Mouse (Mus musculus): ENCODE measurements around the gene Rassf5.
"Not testable (repeated sequence)": the region's sequence is repeated elsewhere in the genome, so short reads cannot be mapped to it uniquely, and the experiment has no call there.

Gene Rassf5

GRCm38 (mm10) chr1:131257288-131257687 lies 12.2 kb upstream of the Rassf5 start:
- DNase-seq: no peak

- DNase-seq: not testable (repeated sequence)
Observed at GRCm38 (mm10) chr1:131252516-131253250, 7.6 kb upstream of the Rassf5 start.

- peak; percentile 57 to 78 for DNase-seq
Observed at GRCm38 (mm10) chr1:131246433-131247395, 1.7 kb upstream of the Rassf5 start.

GRCm38 (mm10) chr1:131245926-131246325 lies 868 bp upstream of the Rassf5 start:
- DNase-seq: peak; percentile 58 to 77

GRCm38 (mm10) chr1:131244536-131245088 lies 446 bp downstream of the Rassf5 start:
- DNase-seq: peak; percentile 68 to 73

GRCm38 (mm10) chr1:131242956-131243355 lies 2.1 kb downstream of the Rassf5 start:
- no peak for DNase-seq

GRCm38 (mm10) chr1:131239576-131240193 lies 5.4 kb downstream of the Rassf5 start:
- peak; percentile 61 for DNase-seq

GRCm38 (mm10) chr1:131238931-131239381 lies 6.1 kb downstream of the Rassf5 start:
- DNase-seq: peak; percentile 68 to 74

- no peak for DNase-seq
Observed at GRCm38 (mm10) chr1:131236077-131236476, 9.0 kb downstream of the Rassf5 start.

- no peak for DNase-seq
Observed at GRCm38 (mm10) chr1:131233527-131233926, 11.5 kb downstream of the Rassf5 start.

GRCm38 (mm10) chr1:131228659-131229058 lies 16.4 kb downstream of the Rassf5 start:
- DNase-seq: no peak

- DNase-seq: no peak
Observed at GRCm38 (mm10) chr1:131228225-131228624, 16.8 kb downstream of the Rassf5 start.

GRCm38 (mm10) chr1:131224848-131225471 lies 20.1 kb downstream of the Rassf5 start:
- DNase-seq: no peak

- DNase-seq: no peak
Observed at GRCm38 (mm10) chr1:131223345-131223744, 21.7 kb downstream of the Rassf5 start.

- DNase-seq: no peak
Observed at GRCm38 (mm10) chr1:131221822-131222590, 23.1 kb downstream of the Rassf5 start.

- DNase-seq: no peak
Observed at GRCm38 (mm10) chr1:131218933-131219332, 26.1 kb downstream of the Rassf5 start.

GRCm38 (mm10) chr1:131213361-131213760 lies 31.7 kb downstream of the Rassf5 start:
- DNase-seq: no peak

GRCm38 (mm10) chr1:131212956-131213355 lies 32.1 kb downstream of the Rassf5 start:
- no peak for DNase-seq

GRCm38 (mm10) chr1:131211655-131212054 lies 33.4 kb downstream of the Rassf5 start:
- DNase-seq: no peak

- peak; percentile 57 to 75 for DNase-seq
Observed at GRCm38 (mm10) chr1:131209971-131210426, 35.1 kb downstream of the Rassf5 start.

- no peak for DNase-seq
Observed at GRCm38 (mm10) chr1:131208800-131209199, 36.3 kb downstream of the Rassf5 start.
